Mouse (Mus musculus) megakaryocyte, embryonic 14.5 days (primary cell): ENCODE results near the gene Psmd12. TPM values are rescaled to one million over a fixed set of nuclear protein-coding genes. Genes with fewer than 3 reads are reported as not detected.
"Not testable (repeated sequence)": the region's sequence is repeated elsewhere in the genome, so short reads cannot be mapped to it uniquely, and the experiment has no call there.

Source experiments
- H3K27me3 ChIP-seq: replicated peaks from 2 replicates; pipeline ENCODE3; 2012; ENCODE audit warnings: inconsistent platforms
- H3K36me3 ChIP-seq: replicated peaks from 2 replicates; pipeline ENCODE3; 2012; ENCODE audit warnings: low read length, inconsistent platforms, mixed read lengths
- H3K4me1 ChIP-seq: 2 replicates; pipeline ENCODE4 v1.6.1; 2012; ENCODE audit warnings: inconsistent platforms
- H3K4me3 ChIP-seq: replicated peaks from 2 replicates; pipeline ENCODE3; 2012; ENCODE audit warnings: moderate library complexity, mild to moderate bottlenecking, inconsistent platforms
- H3K9me3 ChIP-seq: 2 replicates; pipeline ENCODE4 v1.6.1; 2012; ENCODE audit warnings: inconsistent platforms
- FLI1 ChIP-seq: IDR thresholded peaks from 2 replicates; pipeline ENCODE4 v1.6.1; 2012; ENCODE audit warnings: low read length, inconsistent platforms, mixed read lengths
- GATA1 ChIP-seq: IDR thresholded peaks from 3 replicates; pipeline ENCODE4 v1.6.1; 2012; ENCODE audit warnings: mixed read lengths, low read length, inconsistent platforms, borderline replicate concordance
- polyA plus RNA-seq: library from polyadenylated mRNA; stranded (reverse); fragments of >175 nt; gene quantifications from 2 replicates; pipeline ENCODE4 v1.2.3, GENCODE M21; 2012; ENCODE audit warnings: low replicate concordance; ENCODE audit not compliant: insufficient read depth

The Psmd12 gene
- polyA plus RNA-seq, 1 experiment = 28.0 TPM

- Histone ChIP-seq H3K4me3 (peak overlapping the region; percentile 98), H3K9me3 (no peaks in the 10 kb centered on the region), H3K4me1 (peaks cover 55% of the 10 kb centered on the region), H3K36me3 (peaks cover 3% of the 10 kb centered on the region), H3K27me3 (no peaks in the 10 kb centered on the region)
- TF ChIP-seq GATA1 (no peak), FLI1 (no peak)
Measured at GRCm38 (mm10) chr11:107469523-107470371, 9.5 kb upstream of the Psmd12 start.

DNA sequence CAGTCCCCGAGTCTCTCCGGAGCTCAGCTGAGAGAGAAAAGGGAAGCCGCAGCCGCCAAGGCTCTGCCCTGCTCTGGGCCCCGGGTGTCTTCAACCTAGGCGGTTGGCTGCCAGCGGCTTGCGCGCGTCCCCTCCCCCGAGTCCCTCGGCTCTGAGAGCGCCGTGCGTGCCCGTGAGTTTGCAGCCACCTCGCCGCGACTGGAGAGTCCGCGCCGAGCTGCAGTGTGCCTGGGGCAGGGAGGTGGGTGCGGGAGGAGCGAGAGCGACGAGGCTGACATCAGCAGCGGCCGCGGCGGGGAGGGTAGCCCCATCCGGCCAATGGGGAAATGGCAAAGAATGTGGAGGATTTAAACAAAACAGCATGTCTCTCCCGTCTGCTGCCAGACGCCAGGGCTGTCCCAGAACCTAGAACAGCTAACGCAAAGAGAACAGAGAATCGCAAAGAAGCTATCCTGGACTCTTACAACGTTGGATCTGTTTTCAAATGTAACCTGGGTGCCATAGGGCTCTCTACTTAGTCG is 8.7 kb upstream of the Psmd12 start, which contains the start of gene Pitpnc1:
TSS of gene Pitpnc1 (minus strand) at position 179 of the 521 bp plus-strand sequence.
- TF ChIP-seq GATA1 (no peak), FLI1 (no peak)
- H3K4me3 ChIP-seq = peak within 1 kb of the TSS; percentile 98
- no peaks in the 10 kb centered on the region for H3K27me3 ChIP-seq
- H3K36me3 ChIP-seq = no peaks in the 10 kb centered on the region
- H3K4me1 ChIP-seq = peaks cover 46% of the 10 kb centered on the region
- H3K9me3 ChIP-seq = no peaks in the 10 kb centered on the region

- Histone ChIP-seq H3K4me3 (peak overlapping the region; percentile 98), H3K27me3 (no peaks in the 10 kb centered on the region), H3K9me3 (no peaks in the 10 kb centered on the region), H3K4me1 (peaks cover 40% of the 10 kb centered on the region), H3K36me3 (no peaks in the 10 kb centered on the region)
- TF ChIP-seq FLI1 (no peak), GATA1 (no peak)
Measured at GRCm38 (mm10) chr11:107471071-107471720, 8.1 kb upstream of the Psmd12 start.

DNA sequence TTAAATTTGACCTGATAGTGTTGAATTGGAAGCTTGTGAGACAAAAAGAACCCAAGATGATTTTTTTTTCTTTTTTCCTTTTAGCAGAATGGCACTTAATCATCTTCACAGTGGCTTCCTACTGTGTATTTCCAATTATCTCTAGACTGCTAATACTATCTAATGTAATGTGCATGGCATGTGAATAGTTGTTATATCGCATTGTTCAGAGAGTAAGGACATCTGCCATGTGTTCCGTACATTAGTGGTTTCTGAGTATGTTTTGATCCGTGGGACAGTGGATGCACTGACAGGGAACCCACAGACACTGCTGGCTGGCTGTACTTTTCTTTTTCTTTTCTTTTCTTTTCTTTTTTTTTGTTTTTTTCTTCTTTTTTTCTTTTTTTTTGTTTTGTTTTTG is 7.0 kb upstream of the Psmd12 start:
- peaks cover 29% of the 10 kb centered on the region for H3K4me1 ChIP-seq
- H3K27me3 ChIP-seq = no peaks in the 10 kb centered on the region
- no peak overlapping the region for H3K4me3 ChIP-seq
- no peak for TF ChIP-seq GATA1
- TF ChIP-seq FLI1 = no peak
- H3K9me3 ChIP-seq = no peaks in the 10 kb centered on the region
- no peaks in the 10 kb centered on the region for H3K36me3 ChIP-seq

DNA sequence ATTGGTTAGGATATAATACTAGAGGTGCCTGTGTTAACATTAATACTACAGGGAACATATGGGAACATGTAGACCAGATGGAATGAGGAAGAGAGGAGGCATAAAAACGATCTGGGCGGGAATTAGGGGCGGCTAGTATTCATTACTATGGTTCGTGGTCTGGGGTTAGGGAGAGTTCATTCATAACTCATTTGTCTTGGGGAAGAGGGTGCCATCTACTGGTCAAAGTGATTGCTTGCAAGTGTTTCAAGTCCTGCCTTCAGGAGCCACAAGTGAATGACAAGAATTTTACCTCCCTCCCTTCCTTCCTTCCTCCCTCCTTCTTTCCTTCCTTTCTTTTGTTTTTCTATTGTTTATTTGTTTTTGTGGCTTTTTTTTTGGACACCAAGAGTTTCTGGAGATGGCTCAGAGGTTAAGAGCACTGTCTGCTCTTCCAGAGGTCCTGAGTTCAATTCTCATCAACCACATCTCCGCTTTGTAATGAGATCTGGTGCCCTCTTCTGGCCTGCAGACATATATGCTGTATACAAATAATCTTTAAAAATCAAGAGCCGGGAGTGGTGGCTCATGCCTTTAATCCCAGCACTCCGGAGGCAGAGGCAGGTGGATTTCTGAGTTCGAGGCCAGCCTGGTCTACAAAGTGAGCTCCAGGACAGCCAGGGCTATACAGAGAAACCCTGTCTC is 6.0 kb upstream of the Psmd12 start:
- Histone ChIP-seq H3K9me3 (no peaks in the 10 kb centered on the region), H3K4me1 (peaks cover 21% of the 10 kb centered on the region), H3K4me3 (peak overlapping the region; percentile 59), H3K36me3 (no peaks in the 10 kb centered on the region), H3K27me3 (no peaks in the 10 kb centered on the region)
- no peak for TF ChIP-seq FLI1
- no peak for TF ChIP-seq GATA1

- TF ChIP-seq GATA1 (no peak), FLI1 (no peak)
Measured at GRCm38 (mm10) chr11:107479862-107480203, 549 bp downstream of the Psmd12 start.

DNA sequence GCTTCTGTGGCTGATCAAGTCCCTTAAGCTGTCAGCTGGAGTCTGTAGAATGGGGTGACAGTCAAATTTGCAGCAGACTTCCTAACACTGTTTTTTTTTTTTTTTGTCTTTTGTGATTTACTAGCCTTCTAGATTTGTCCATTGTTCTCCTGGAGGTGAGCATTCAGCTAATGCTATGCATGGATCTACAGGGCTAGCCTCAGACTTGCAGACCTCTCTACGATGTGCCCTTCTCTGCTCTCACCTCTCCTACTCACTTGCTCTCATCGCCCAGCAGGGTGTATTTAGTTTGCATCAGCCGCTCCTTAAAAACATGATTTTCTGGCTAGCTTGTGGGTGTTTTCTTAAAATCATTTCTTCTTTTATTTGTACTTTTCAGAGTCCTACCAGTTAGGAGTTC is 5.1 kb downstream of the Psmd12 start:
- Histone ChIP-seq H3K27me3 (no peaks in the 10 kb centered on the region), H3K9me3 (no peaks in the 10 kb centered on the region), H3K36me3 (peaks cover 59% of the 10 kb centered on the region), H3K4me3 (no peak overlapping the region), H3K4me1 (peaks cover 44% of the 10 kb centered on the region)
- TF ChIP-seq FLI1 (no peak), GATA1 (no peak)

More at GRCm38 (mm10) chr11:107479862-107480203, 549 bp downstream of the Psmd12 start:
- no peaks in the 10 kb centered on the region for H3K27me3 ChIP-seq
- H3K9me3 ChIP-seq = no peaks in the 10 kb centered on the region
- peak overlapping the region; percentile 100 for H3K4me3 ChIP-seq
- H3K4me1 ChIP-seq = peaks cover 44% of the 10 kb centered on the region
- H3K36me3 ChIP-seq = peaks cover 19% of the 10 kb centered on the region

DNA sequence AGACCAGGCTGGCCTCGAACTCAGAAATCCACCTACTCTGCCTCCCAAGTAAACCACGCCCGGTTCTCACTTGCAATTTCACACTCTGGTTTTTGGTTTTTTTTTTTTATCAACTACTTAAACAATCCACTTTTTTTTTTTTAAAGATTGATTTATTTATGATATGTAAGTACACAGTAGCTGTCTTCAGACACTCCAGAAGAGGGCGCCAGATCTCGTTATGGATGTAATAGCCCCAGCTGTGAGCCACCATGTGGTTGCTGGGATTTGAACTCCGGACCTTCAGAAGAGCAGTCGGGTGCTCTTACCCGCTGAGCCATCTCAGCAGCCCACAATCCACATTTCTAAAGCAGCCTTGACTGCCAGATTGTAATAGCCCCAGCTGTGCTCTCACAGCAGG is 23.5 kb downstream of the Psmd12 start:
- Histone ChIP-seq H3K4me3 (no peak overlapping the region), H3K4me1 (peaks cover 4% of the 10 kb centered on the region; the same call in 1 of the 2 replicates), H3K27me3 (no peaks in the 10 kb centered on the region), H3K9me3 (no peaks in the 10 kb centered on the region), H3K36me3 (peaks cover 41% of the 10 kb centered on the region)
- no peak for TF ChIP-seq GATA1
- no peak for TF ChIP-seq FLI1

GRCm38 (mm10) chr11:107504364-107504763 is 25.1 kb downstream of the Psmd12 start:
- H3K4me3 ChIP-seq, H3K27me3 ChIP-seq, H3K4me1 ChIP-seq, H3K9me3 ChIP-seq: not testable (repeated sequence)
- H3K36me3 ChIP-seq = peaks cover 28% of the 10 kb centered on the region
